Comparison of ENCODE assay signal across 8 mouse cellular contexts in genomic region chr17:24658017-24658758, GRCm38 (mm10). TPM values are rescaled to one million over a fixed set of nuclear protein-coding genes. Genes with fewer than 3 reads are reported as not detected.
A peak's percentile ranks its signal among the peaks of the same experiment; 100 is the strongest.
DNase-seq lines count a peak whose midpoint lies in the region; ATAC-seq and TF ChIP-seq lines count a peak whose summit lies in the region.

Gene Npw (minus strand): TSS chr17:24658457.

- H3K27me3 ChIP-seq in hindbrain, embryonic 13.5 days: peaks cover 74% of the 10 kb centered on the region
- peaks cover 42% of the 10 kb centered on the region for H3K27me3 ChIP-seq in lung, embryonic 14.5 days (ENCODE audit: insufficient read depth, low read length)

- intact Hi-C loops in gastrocnemius, adult 2 months (cut with DNase I): no loop called here

- peak within 1 kb of the TSS; percentile 67 for H3K4me3 ChIP-seq in gastrocnemius, adult 2 months
- peak within 1 kb of the TSS; percentile 35 for H3K4me3 ChIP-seq in hindbrain, embryonic 13.5 days
- peak within 1 kb of the TSS; percentile 42 for H3K4me3 ChIP-seq in lung, embryonic 14.5 days (ENCODE audit: low read depth, low read length)
- 0 out of 2 replicates have a peak within 1 kb of the TSS, but pooled peaks have one; percentile 1 for H3K4me3 ChIP-seq in olfactory bulb, adult 2 months (ENCODE audit: insufficient read depth, low read depth, low read length)

- 2% methylated on average over 47 of the region's 47 CpGs for WGBS in hindbrain, embryonic 13.5 days
- WGBS in lung, embryonic 14.5 days: 1% methylated on average over 47 of the region's 47 CpGs
- 3% methylated on average over 47 of the region's 47 CpGs for WGBS in olfactory bulb, adult 2 months

- peak; percentile 47; the same call in 1 of the 2 replicates for ATAC-seq in hindbrain, embryonic 13.5 days (ENCODE audit: low FRiP score)
- peak; percentile 22; the same call in 1 of the 2 replicates for ATAC-seq in lung, embryonic 14.5 days (ENCODE audit: insufficient read depth)

- H3K27ac ChIP-seq in gastrocnemius, adult 2 months: no peak within 1 kb of the TSS
- H3K27ac ChIP-seq in hindbrain, embryonic 13.5 days: no peak within 1 kb of the TSS
- H3K27ac ChIP-seq in lung, embryonic 14.5 days (ENCODE audit: low read depth): no peak within 1 kb of the TSS
- no peak within 1 kb of the TSS for H3K27ac ChIP-seq in olfactory bulb, adult 2 months (ENCODE audit: insufficient read depth, low read depth, low read length)

- H3K9ac ChIP-seq in hindbrain, embryonic 13.5 days: peak within 1 kb of the TSS; percentile 66
- H3K9ac ChIP-seq in lung, embryonic 14.5 days: peak within 1 kb of the TSS; percentile 52

- peak within 1 kb of the TSS; percentile 59 for H3K4me2 ChIP-seq in hindbrain, embryonic 13.5 days
- peak within 1 kb of the TSS; percentile 82 for H3K4me2 ChIP-seq in lung, embryonic 14.5 days

- no peaks in the 10 kb centered on the region for H3K9me3 ChIP-seq in hindbrain, embryonic 13.5 days
- H3K9me3 ChIP-seq in lung, embryonic 14.5 days (ENCODE audit: low read depth, low read length): no peaks in the 10 kb centered on the region

- TF ChIP-seq CTCF in gastrocnemius, adult 2 months (IDR thresholded peaks at IDR 0.05): no peak
- TF ChIP-seq CTCF in lung, embryonic 14.5 days (IDR thresholded peaks at IDR 0.05; ENCODE audit: low read depth): no peak
- TF ChIP-seq CTCF in olfactory bulb, adult 2 months (IDR thresholded peaks at IDR 0.05; ENCODE audit: insufficient read depth, low read depth, low read length): no peak

- H3K36me3 ChIP-seq in hindbrain, embryonic 13.5 days: no peaks in the 10 kb centered on the region
- H3K36me3 ChIP-seq in lung, embryonic 14.5 days (ENCODE audit: insufficient read depth): no peaks in the 10 kb centered on the region

- H3K4me1 ChIP-seq in hindbrain, embryonic 13.5 days (replicated peaks): peaks cover 16% of the 10 kb centered on the region
- peaks cover 4% of the 10 kb centered on the region; the same call in 1 of the 2 replicates for H3K4me1 ChIP-seq in lung, embryonic 14.5 days (ENCODE audit: insufficient read depth)
- H3K4me1 ChIP-seq in olfactory bulb, adult 2 months (ENCODE audit: control insufficient read depth, insufficient read depth, low read length): peaks cover 15% of the 10 kb centered on the region

- no peak for DNase-seq in gastrocnemius, adult 2 months
- DNase-seq in gastrocnemius, postnatal 10 days: no peak
- peak; percentile 41 for DNase-seq in embryo, embryonic 10.5 days (ENCODE audit: low spot score)
- DNase-seq in lung, embryonic 14.5 days: peak; percentile 40
- no peak for DNase-seq in cerebellum, postnatal 36 days
- DNase-seq in adrenal gland, postnatal 10 days: no peak

- TF ChIP-seq POLR2A in olfactory bulb, adult 2 months (IDR thresholded peaks at IDR 0.05; ENCODE audit: insufficient read depth, low read depth, low read length): no peak

RNA-seq across cellular contexts. Expression of gene Npw, which starts in this region (rescaled TPM):
- total RNA-seq in gastrocnemius, adult 2 months (2021): not detected
- total RNA-seq in gastrocnemius, postnatal 10 days (2021): not detected
- not detected in 2 replicates for polyA plus RNA-seq in hindbrain, embryonic 13.5 days (2015; fragmentation: Nextera tagmentation; extraction: Ambion mirVana)
- polyA plus RNA-seq in lung, embryonic 14.5 days (2014; fragmentation: Nextera tagmentation; extraction: Ambion mirVana): 0.78 and 1.0 TPM in 2 replicates
- polyA plus RNA-seq in olfactory bulb, adult 2 months (2012; ENCODE audit: insufficient read depth, insufficient read length, low replicate concordance, missing spikeins): not detected in 2 replicates
- not detected for total RNA-seq in adrenal gland, postnatal 10 days (2021)

Comparison
In these comparisons a context has a peak if more than half of its experiments do, and no peak if none do; other contexts are left out.
1. Peak in ATAC-seq, H3K4me3 ChIP-seq, H3K9ac ChIP-seq and H3K4me2 ChIP-seq in hindbrain, embryonic 13.5 days; RNA of the gene not detected or under 1 TPM.
2. DNase-seq: peak in embryo, embryonic 10.5 days (single experiment) and lung, embryonic 14.5 days (single experiment); none in gastrocnemius, adult 2 months (single experiment), gastrocnemius, postnatal 10 days (single experiment), cerebellum, postnatal 36 days (0 of 2) and adrenal gland, postnatal 10 days (single experiment).
3. H3K4me3 ChIP-seq: peak in every context shown above with its lines; median percentile 67 in gastrocnemius, adult 2 months; 42 in lung, embryonic 14.5 days; 35 in hindbrain, embryonic 13.5 days; 1 in olfactory bulb, adult 2 months.